Mouse (Mus musculus) heart, embryonic 10.5 days (tissue): ENCODE results near the gene Nptxr. TPM values are rescaled to one million over a fixed set of nuclear protein-coding genes. Genes with fewer than 3 reads are reported as not detected.

Experiments
- DNase-seq: peaks from one replicate; pipeline ENCODE4 v3.0.0-alpha.2; 2017; ENCODE audit warnings: low spot score
- H3K27ac ChIP-seq: fragments of 300-500 bp; sonication (generic); 2 replicates; pipeline ENCODE4 v1.5.1; 2016; ENCODE audit warnings: mild to moderate bottlenecking
- H3K27me3 ChIP-seq: fragments of 300-500 bp; sonication (generic); 2 replicates; pipeline ENCODE4 v1.6.1; 2016; ENCODE audit warnings: mild to moderate bottlenecking; ENCODE audit not compliant: poor library complexity, insufficient read depth, severe bottlenecking
- H3K36me3 ChIP-seq: fragments of 300-500 bp; sonication (generic); 2 replicates; pipeline ENCODE4 v1.6.1; 2016; ENCODE audit warnings: mild to moderate bottlenecking, moderate library complexity
- H3K4me1 ChIP-seq: fragments of 300-500 bp; sonication (generic); 2 replicates; pipeline ENCODE4 v1.6.1; 2016; ENCODE audit warnings: mild to moderate bottlenecking
- H3K4me3 ChIP-seq: fragments of 300-500 bp; sonication (generic); 2 replicates; pipeline ENCODE4 v1.5.1; 2016; ENCODE audit warnings: mild to moderate bottlenecking, moderate library complexity
- H3K9me3 ChIP-seq: fragments of 300-500 bp; sonication (generic); 2 replicates; pipeline ENCODE4 v1.6.1; 2016; ENCODE audit warnings: mild to moderate bottlenecking, moderate library complexity
- WGBS: fragments of 180-500 bp; shearing (Covaris S2); methylation state at CpG from one replicate; pipeline ENCODE4 v1.1.7; 2016; 5-methylcytosine and 5-hydroxymethylcytosine counted together
- polyA plus RNA-seq: library from polyadenylated mRNA; unstranded; fragments of >200 nt; fragmentation: Nextera tagmentation; extraction: Ambion mirVana; gene quantifications from 2 replicates; pipeline ENCODE4 v1.2.1, GENCODE M21; 2016

The Nptxr gene
- polyA plus RNA-seq, 1 experiment from 2014 or later, result 1.1 TPM

GRCm38 (mm10) chr15:79794173-79794572 lies 10.4 kb downstream of the Nptxr start:
- Histone ChIP-seq H3K36me3 (no peaks in the 10 kb centered on the region), H3K27me3 (peaks cover 88% of the 10 kb centered on the region), H3K4me1 (peaks cover 10% of the 10 kb centered on the region; the same call in 1 of the 2 replicates), H3K9me3 (no peaks in the 10 kb centered on the region), H3K27ac (no peak overlapping the region), H3K4me3 (no peak overlapping the region)
- 17% methylated on average over 20 of the region's 20 CpGs for WGBS
- no peak for DNase-seq

GRCm38 (mm10) chr15:79793076-79793475 lies 11.5 kb downstream of the Nptxr start:
- peaks cover 92% of the 10 kb centered on the region for H3K27me3 ChIP-seq
- H3K4me1 ChIP-seq, result peaks cover 10% of the 10 kb centered on the region; the same call in 1 of the 2 replicates
- DNase-seq, result no peak
- no peaks in the 10 kb centered on the region for H3K9me3 ChIP-seq
- H3K4me3 ChIP-seq, result no peak overlapping the region
- H3K36me3 ChIP-seq, result no peaks in the 10 kb centered on the region
- 90% methylated on average over 9 of the region's 9 CpGs for WGBS
- H3K27ac ChIP-seq, result no peak overlapping the region

DNA sequence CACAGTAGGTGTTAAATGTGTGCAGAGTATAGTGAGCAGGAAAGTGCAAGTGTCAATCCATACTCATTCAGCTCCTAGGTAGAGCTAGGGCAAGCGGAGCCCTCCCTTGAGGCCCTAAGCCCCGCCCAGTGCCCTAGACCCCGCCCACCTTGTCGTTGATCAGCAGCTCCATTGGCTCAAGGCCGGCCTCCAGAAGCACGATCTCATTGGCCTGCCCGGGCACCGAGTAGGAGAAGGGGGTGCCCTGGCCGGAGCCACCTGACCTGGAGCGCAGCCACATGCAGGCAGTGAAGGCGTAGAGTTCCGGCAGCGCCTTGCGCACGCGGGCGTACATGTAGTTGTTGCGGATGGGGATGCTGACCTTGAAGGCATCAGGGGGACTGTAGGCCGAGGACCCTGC lies 12.1 kb downstream of the Nptxr start:
- 20% methylated on average over 19 of the region's 19 CpGs for WGBS
- Histone ChIP-seq H3K4me3 (no peak overlapping the region), H3K36me3 (no peaks in the 10 kb centered on the region), H3K4me1 (peaks cover 10% of the 10 kb centered on the region; the same call in 1 of the 2 replicates), H3K27ac (no peak overlapping the region), H3K9me3 (no peaks in the 10 kb centered on the region), H3K27me3 (peaks cover 89% of the 10 kb centered on the region)
- DNase-seq, result peak; percentile 76

GRCm38 (mm10) chr15:79791502-79791901 lies 13.1 kb downstream of the Nptxr start:
- Histone ChIP-seq H3K9me3 (no peaks in the 10 kb centered on the region), H3K4me3 (no peak overlapping the region), H3K27me3 (peaks cover 89% of the 10 kb centered on the region), H3K36me3 (no peaks in the 10 kb centered on the region), H3K4me1 (peaks cover 11% of the 10 kb centered on the region; the same call in 1 of the 2 replicates), H3K27ac (no peak overlapping the region)
- peak; percentile 84 for DNase-seq
- 4% methylated on average over 12 of the region's 12 CpGs for WGBS

GRCm38 (mm10) chr15:79790905-79791304 lies 13.7 kb downstream of the Nptxr start:
- WGBS, result 85% methylated on average over 6 of the region's 6 CpGs
- H3K27me3 ChIP-seq, result peaks cover 88% of the 10 kb centered on the region
- no peak for DNase-seq

DNA sequence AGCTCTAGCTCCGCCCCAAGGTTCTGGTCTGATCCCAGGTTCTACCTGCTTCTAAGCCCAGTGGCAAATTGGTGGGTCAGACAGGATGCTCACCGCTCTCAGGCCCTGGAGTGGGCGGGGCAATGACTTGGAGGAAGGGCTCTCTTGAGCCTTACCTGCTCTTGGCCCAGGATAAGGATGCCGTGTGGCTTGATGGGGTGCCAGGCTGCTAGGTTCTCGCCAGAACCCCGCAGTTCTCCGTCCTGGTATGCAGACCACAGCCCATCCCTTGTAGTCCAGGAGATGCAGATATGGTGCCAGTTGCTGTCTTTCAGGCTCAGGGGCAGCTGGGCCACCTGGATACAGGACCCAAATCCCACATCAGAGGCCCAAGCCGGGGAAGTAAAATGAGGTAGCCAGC lies 14.5 kb downstream of the Nptxr start:
- peaks cover 13% of the 10 kb centered on the region; the same call in 1 of the 2 replicates for H3K4me1 ChIP-seq
- no peaks in the 10 kb centered on the region for H3K36me3 ChIP-seq
- no peaks in the 10 kb centered on the region for H3K9me3 ChIP-seq
- H3K27me3 ChIP-seq, result peaks cover 87% of the 10 kb centered on the region
- H3K27ac ChIP-seq, result no peak overlapping the region
- 35% methylated on average over 8 of the region's 8 CpGs for WGBS
- DNase-seq, result no peak
- no peak overlapping the region for H3K4me3 ChIP-seq

More at GRCm38 (mm10) chr15:79790905-79791304, 13.7 kb downstream of the Nptxr start:
- H3K9me3 ChIP-seq, result no peaks in the 10 kb centered on the region
- no peaks in the 10 kb centered on the region for H3K36me3 ChIP-seq
- H3K4me3 ChIP-seq, result no peak overlapping the region
- no peak overlapping the region for H3K27ac ChIP-seq
- H3K4me1 ChIP-seq, result peaks cover 13% of the 10 kb centered on the region; the same call in 1 of the 2 replicates

- no peak for DNase-seq
- H3K4me1 ChIP-seq, result peaks cover 6% of the 10 kb centered on the region; the same call in 1 of the 2 replicates
- H3K27ac ChIP-seq, result no peak overlapping the region
- no peaks in the 10 kb centered on the region for H3K36me3 ChIP-seq
- WGBS, result 67% methylated on average over 8 of the region's 8 CpGs
- peaks cover 71% of the 10 kb centered on the region for H3K27me3 ChIP-seq
- H3K4me3 ChIP-seq, result no peak overlapping the region
- H3K9me3 ChIP-seq, result no peaks in the 10 kb centered on the region
Measured at GRCm38 (mm10) chr15:79787815-79788214, 16.8 kb downstream of the Nptxr start.

GRCm38 (mm10) chr15:79785056-79785455 lies 19.5 kb downstream of the Nptxr start:
- Histone ChIP-seq H3K9me3 (no peaks in the 10 kb centered on the region), H3K27ac (no peak overlapping the region), H3K36me3 (no peaks in the 10 kb centered on the region), H3K27me3 (peaks cover 46% of the 10 kb centered on the region), H3K4me1 (peaks cover 2% of the 10 kb centered on the region; the same call in 1 of the 2 replicates), H3K4me3 (no peak overlapping the region)
- WGBS, result 48% methylated on average over 1 of the region's 1 CpGs
- no peak for DNase-seq

DNA sequence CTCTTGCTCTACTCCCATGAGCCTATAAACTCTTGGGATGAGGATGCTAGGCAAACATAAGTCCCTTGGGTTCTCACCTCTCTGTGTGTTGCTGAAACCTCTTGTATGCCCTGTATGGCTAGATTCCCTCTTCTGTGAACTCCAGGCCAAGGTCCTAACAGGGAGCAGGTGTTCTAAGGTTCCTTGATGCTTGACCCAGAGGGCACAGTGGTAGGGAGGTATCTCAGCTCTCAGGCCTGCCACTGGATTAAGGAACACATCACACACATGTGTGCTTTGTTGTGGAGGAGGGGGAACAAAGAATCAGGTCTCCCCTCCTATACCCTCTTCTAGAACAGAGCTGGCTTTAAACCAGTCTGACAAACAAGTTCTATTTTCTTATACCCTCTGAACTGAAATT lies 26.8 kb downstream of the Nptxr start, which contains the start of gene Dnal4:
TSS of gene Dnal4 (minus strand) at position 101 of the 400 bp plus-strand sequence.
- Histone ChIP-seq H3K27ac (no peak within 1 kb of the TSS), H3K27me3 (no peaks in the 10 kb centered on the region), H3K4me3 (no peak within 1 kb of the TSS), H3K9me3 (no peaks in the 10 kb centered on the region), H3K4me1 (peaks cover 14% of the 10 kb centered on the region), H3K36me3 (no peaks in the 10 kb centered on the region)
- DNase-seq, result no peak

DNA sequence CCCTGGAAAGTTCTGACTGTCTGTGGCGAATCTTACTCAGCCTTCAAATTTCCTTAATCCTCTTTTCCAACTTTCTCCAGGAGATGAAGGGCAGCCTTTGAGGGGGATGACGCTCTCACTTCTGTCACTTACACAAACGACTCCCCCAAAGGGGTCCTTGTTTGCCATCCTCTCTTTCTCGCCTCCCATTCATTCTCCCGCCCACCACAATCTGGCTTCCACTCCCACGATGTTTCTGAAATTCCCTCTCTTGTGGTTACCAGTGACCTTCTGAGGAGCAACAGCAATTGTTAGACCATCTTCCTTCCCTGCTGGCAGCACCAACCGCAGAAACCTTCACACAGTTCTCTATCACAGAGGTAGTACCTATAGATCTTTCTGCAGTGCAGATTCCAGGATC lies 28.9 kb downstream of the Nptxr start:
- Histone ChIP-seq H3K4me1 (peaks cover 14% of the 10 kb centered on the region), H3K27me3 (no peaks in the 10 kb centered on the region), H3K36me3 (no peaks in the 10 kb centered on the region), H3K27ac (no peak overlapping the region), H3K4me3 (no peak overlapping the region), H3K9me3 (no peaks in the 10 kb centered on the region)
- WGBS, result 58% methylated on average over 7 of the region's 7 CpGs
- no peak for DNase-seq

GRCm38 (mm10) chr15:79774117-79775027 lies 30.2 kb downstream of the Nptxr start:
- Histone ChIP-seq H3K27me3 (no peaks in the 10 kb centered on the region), H3K9me3 (no peaks in the 10 kb centered on the region), H3K4me3 (peak overlapping the region; percentile 91), H3K27ac (peak overlapping the region; percentile 90), H3K36me3 (no peaks in the 10 kb centered on the region), H3K4me1 (peaks cover 14% of the 10 kb centered on the region)
- 1% methylated on average over 49 of the region's 50 CpGs for WGBS
- peak; percentile 98 for DNase-seq

- H3K27me3 ChIP-seq, result no peaks in the 10 kb centered on the region
- no peak overlapping the region for H3K4me3 ChIP-seq
- DNase-seq, result no peak
- H3K9me3 ChIP-seq, result no peaks in the 10 kb centered on the region
- peaks cover 36% of the 10 kb centered on the region for H3K4me1 ChIP-seq
- no peaks in the 10 kb centered on the region for H3K36me3 ChIP-seq
- no peak overlapping the region for H3K27ac ChIP-seq
- 80% methylated on average over 21 of the region's 21 CpGs for WGBS
Measured at GRCm38 (mm10) chr15:79770629-79771240, 33.8 kb downstream of the Nptxr start.

- no peak for DNase-seq
- peaks cover 12% of the 10 kb centered on the region for H3K36me3 ChIP-seq
- no peak overlapping the region for H3K4me3 ChIP-seq
- 64% methylated on average over 6 of the region's 6 CpGs for WGBS
- H3K27ac ChIP-seq, result no peak overlapping the region
- no peaks in the 10 kb centered on the region for H3K9me3 ChIP-seq
- H3K27me3 ChIP-seq, result no peaks in the 10 kb centered on the region
- peaks cover 32% of the 10 kb centered on the region for H3K4me1 ChIP-seq
Measured at GRCm38 (mm10) chr15:79768302-79768701, 36.3 kb downstream of the Nptxr start.
